Mouse (Mus musculus): ENCODE measurements around the gene Babam1. TPM values are rescaled to one million over a fixed set of nuclear protein-coding genes. Genes with fewer than 3 reads are reported as not detected.

The Babam1 gene
- polyA plus RNA-seq, 1 experiment = 179 TPM

- Histone ChIP-seq H3K27me3 (ENCODE audit: control insufficient read depth, insufficient read depth, low read length) (no peaks in the 10 kb centered on the region), H3K4me3 (replicated peaks; ENCODE audit: insufficient read depth, low read depth, low read length) (no peak overlapping the region), H3K27ac (ENCODE audit: insufficient read depth, low read length) (no peak overlapping the region), H3K4me1 (ENCODE audit: control insufficient read depth, insufficient read depth, low read length) (no peaks in the 10 kb centered on the region)
- TF ChIP-seq CTCF (IDR thresholded peaks at IDR 0.05; ENCODE audit: borderline replicate concordance, insufficient read depth, low read depth, low read length) = no peak
- no peak for TF ChIP-seq POLR2A (IDR thresholded peaks at IDR 0.05; ENCODE audit: borderline replicate concordance, insufficient read depth, low read length)
- 49% methylated on average over 3 of the region's 3 CpGs for WGBS
- DNase-seq = no peak
Measured at GRCm38 (mm10) chr8:71437041-71437440, 40.4 kb downstream of the Babam1 start.

- Histone ChIP-seq H3K27ac (ENCODE audit: insufficient read depth, low read length) (no peak overlapping the region), H3K4me3 (replicated peaks; ENCODE audit: insufficient read depth, low read depth, low read length) (no peak overlapping the region), H3K27me3 (ENCODE audit: control insufficient read depth, insufficient read depth, low read length) (no peaks in the 10 kb centered on the region), H3K4me1 (ENCODE audit: control insufficient read depth, insufficient read depth, low read length) (no peaks in the 10 kb centered on the region)
- no peak for TF ChIP-seq POLR2A (IDR thresholded peaks at IDR 0.05; ENCODE audit: borderline replicate concordance, insufficient read depth, low read length)
- peak; percentile 53; the same call in 1 of the 2 replicates for TF ChIP-seq CTCF (IDR thresholded peaks at IDR 0.05; ENCODE audit: borderline replicate concordance, insufficient read depth, low read depth, low read length)
- DNase-seq = peak; percentile 40 to 48
- WGBS = under 1% methylated on average over 7 of the region's 7 CpGs
Measured at GRCm38 (mm10) chr8:71441404-71441803, 44.7 kb downstream of the Babam1 start.

- Histone ChIP-seq H3K4me3 (replicated peaks; ENCODE audit: insufficient read depth, low read depth, low read length) (no peak overlapping the region), H3K27ac (ENCODE audit: insufficient read depth, low read length) (no peak overlapping the region), H3K27me3 (ENCODE audit: control insufficient read depth, insufficient read depth, low read length) (no peaks in the 10 kb centered on the region), H3K4me1 (ENCODE audit: control insufficient read depth, insufficient read depth, low read length) (no peaks in the 10 kb centered on the region)
- 79% methylated on average over 7 of the region's 7 CpGs for whole genome bisulfite sequencing
- TF ChIP-seq POLR2A (IDR thresholded peaks at IDR 0.05; ENCODE audit: borderline replicate concordance, insufficient read depth, low read length) = no peak
- TF ChIP-seq CTCF (IDR thresholded peaks at IDR 0.05; ENCODE audit: borderline replicate concordance, insufficient read depth, low read depth, low read length) = no peak
- no peak for DNase-seq
Measured at GRCm38 (mm10) chr8:71445096-71445495, 48.4 kb downstream of the Babam1 start.

GRCm38 (mm10) chr8:71451337-71451736, 54.7 kb downstream of the Babam1 start:
- 68% methylated on average over 4 of the region's 4 CpGs for WGBS

GRCm38 (mm10) chr8:71451777-71452176, 55.1 kb downstream of the Babam1 start:
- H3K4me1 ChIP-seq (ENCODE audit: control insufficient read depth, insufficient read depth, low read length) = peaks cover 3% of the 10 kb centered on the region
- no peak for TF ChIP-seq CTCF (IDR thresholded peaks at IDR 0.05; ENCODE audit: borderline replicate concordance, insufficient read depth, low read depth, low read length)
- no peak for TF ChIP-seq POLR2A (IDR thresholded peaks at IDR 0.05; ENCODE audit: borderline replicate concordance, insufficient read depth, low read length)
- H3K27me3 ChIP-seq (ENCODE audit: control insufficient read depth, insufficient read depth, low read length) = no peaks in the 10 kb centered on the region
- DNase-seq = no peak
- no peak overlapping the region for H3K4me3 ChIP-seq (replicated peaks; ENCODE audit: insufficient read depth, low read depth, low read length)
- 59% methylated on average over 11 of the region's 11 CpGs for WGBS
- H3K27ac ChIP-seq (ENCODE audit: insufficient read depth, low read length) = no peak overlapping the region

More at GRCm38 (mm10) chr8:71451337-71451736, 54.7 kb downstream of the Babam1 start:
- Histone ChIP-seq H3K4me3 (replicated peaks; ENCODE audit: insufficient read depth, low read depth, low read length) (no peak overlapping the region), H3K27ac (ENCODE audit: insufficient read depth, low read length) (no peak overlapping the region), H3K4me1 (ENCODE audit: control insufficient read depth, insufficient read depth, low read length) (no peaks in the 10 kb centered on the region; the same call in 1 of the 2 replicates), H3K27me3 (ENCODE audit: control insufficient read depth, insufficient read depth, low read length) (no peaks in the 10 kb centered on the region)
- no peak for TF ChIP-seq CTCF (IDR thresholded peaks at IDR 0.05; ENCODE audit: borderline replicate concordance, insufficient read depth, low read depth, low read length)
- no peak for TF ChIP-seq POLR2A (IDR thresholded peaks at IDR 0.05; ENCODE audit: borderline replicate concordance, insufficient read depth, low read length)
- DNase-seq = no peak

GRCm38 (mm10) chr8:71452669-71453068, 56.0 kb downstream of the Babam1 start:
- no peak for DNase-seq
- WGBS = 88% methylated on average over 2 of the region's 2 CpGs
- Histone ChIP-seq H3K27ac (ENCODE audit: insufficient read depth, low read length) (no peak overlapping the region), H3K4me3 (replicated peaks; ENCODE audit: insufficient read depth, low read depth, low read length) (no peak overlapping the region), H3K4me1 (ENCODE audit: control insufficient read depth, insufficient read depth, low read length) (peaks cover 8% of the 10 kb centered on the region), H3K27me3 (ENCODE audit: control insufficient read depth, insufficient read depth, low read length) (no peaks in the 10 kb centered on the region)
- no peak for TF ChIP-seq POLR2A (IDR thresholded peaks at IDR 0.05; ENCODE audit: borderline replicate concordance, insufficient read depth, low read length)
- no peak for TF ChIP-seq CTCF (IDR thresholded peaks at IDR 0.05; ENCODE audit: borderline replicate concordance, insufficient read depth, low read depth, low read length)

Other genes with a start within 250 kb of the Babam1 start
- gene Myo9b, start 124.1 kb upstream of the Babam1 start, polyA plus RNA-seq (2012; rRNA removed) = 27.5 and 28.9 TPM in 2 replicates
- gene Haus8, start 123.9 kb upstream of the Babam1 start, polyA plus RNA-seq (2012; rRNA removed) = 15.4 and 17.6 TPM in 2 replicates
- 199 and 204 TPM in 2 replicates for gene Use1, start 30.0 kb upstream of the Babam1 start, polyA plus RNA-seq (2012; rRNA removed)
- 7.3 and 8.0 TPM in 2 replicates for gene Ocel1, start 25.6 kb upstream of the Babam1 start, polyA plus RNA-seq (2012; rRNA removed)
- 53.0 and 59.8 TPM in 2 replicates for gene Nr2f6, start 14.9 kb upstream of the Babam1 start, polyA plus RNA-seq (2012; rRNA removed)
- gene Ushbp1, start 1.1 kb upstream of the Babam1 start, polyA plus RNA-seq (2012; rRNA removed) = 9.5 and 9.7 TPM in 2 replicates
- gene Ankle1, start 9.1 kb downstream of the Babam1 start, polyA plus RNA-seq (2012; rRNA removed) = 0.43 and 0.44 TPM in 2 replicates
- 392 TPM in 2 replicates for gene Abhd8, start 66.8 kb downstream of the Babam1 start, polyA plus RNA-seq (2012; rRNA removed)
- 68.5 and 75.4 TPM in 2 replicates for gene Mrpl34, start 68.1 kb downstream of the Babam1 start, polyA plus RNA-seq (2012; rRNA removed)
- gene Dda1, start 72.3 kb downstream of the Babam1 start, polyA plus RNA-seq (2012; rRNA removed) = 119 and 121 TPM in 2 replicates
- gene Ano8, start 89.1 kb downstream of the Babam1 start, polyA plus RNA-seq (2012; rRNA removed) = 76.2 and 81.8 TPM in 2 replicates
- gene Gtpbp3, start 91.2 kb downstream of the Babam1 start, polyA plus RNA-seq (2012; rRNA removed) = 33.3 and 34.7 TPM in 2 replicates
- gene Plvap, start 114.9 kb downstream of the Babam1 start, polyA plus RNA-seq (2012; rRNA removed) = 25.6 and 28.8 TPM in 2 replicates
- gene Ccdc194, start 128.8 kb downstream of the Babam1 start, polyA plus RNA-seq (2012; rRNA removed) = 0.08 and 0.10 TPM in 2 replicates
- 13.6 and 17.3 TPM in 2 replicates for gene Bst2, start 140.6 kb downstream of the Babam1 start, polyA plus RNA-seq (2012; rRNA removed)
- 113 and 118 TPM in 2 replicates for gene Mvb12a, start 146.1 kb downstream of the Babam1 start, polyA plus RNA-seq (2012; rRNA removed)
- 0.21 and 0.26 TPM in 2 replicates for gene Tmem221, start 162.0 kb downstream of the Babam1 start, polyA plus RNA-seq (2012; rRNA removed)
- gene Nxnl1, start 169.7 kb downstream of the Babam1 start, polyA plus RNA-seq (2012; rRNA removed) = 0.10 and 0.11 TPM in 2 replicates
- 142 and 153 TPM in 2 replicates for gene Slc27a1, start 172.0 kb downstream of the Babam1 start, polyA plus RNA-seq (2012; rRNA removed)
- gene Pgls, start 195.3 kb downstream of the Babam1 start, polyA plus RNA-seq (2012; rRNA removed) = 42.5 and 42.8 TPM in 2 replicates
- gene Fam129c, start 200.8 kb downstream of the Babam1 start, polyA plus RNA-seq (2012; rRNA removed) = 3.4 and 3.7 TPM in 2 replicates
- gene Colgalt1, start 214.1 kb downstream of the Babam1 start, polyA plus RNA-seq (2012; rRNA removed) = 74.1 and 77.6 TPM in 2 replicates

Measured in cerebellum, adult 2 months (tissue).